12 mouse cellular contexts compared by ENCODE assay signal in the genomic region with DNA sequence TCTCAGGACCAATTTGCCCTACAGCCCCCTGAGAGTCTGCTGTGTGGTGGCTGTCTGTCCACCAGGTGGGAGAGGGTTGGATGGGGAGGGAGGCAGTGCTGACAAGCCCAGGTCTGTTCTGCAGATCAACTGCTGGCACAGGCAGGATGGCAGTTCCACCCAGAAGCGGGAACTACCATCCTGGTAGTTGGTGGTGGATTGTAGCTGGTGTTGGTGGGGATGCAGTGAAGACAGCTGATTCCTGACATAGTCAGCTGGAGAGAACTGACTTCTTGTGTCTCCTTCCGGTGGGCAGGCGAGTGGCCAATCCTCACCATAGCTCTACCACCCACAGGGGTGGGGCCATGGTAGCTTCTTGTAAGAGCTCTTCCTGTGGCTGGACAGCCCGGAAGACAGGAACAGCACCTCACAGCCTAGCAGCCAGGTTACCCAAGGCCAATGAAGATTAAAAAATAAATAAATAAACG. TPM values are rescaled to one million over a fixed set of nuclear protein-coding genes. Genes with fewer than 3 reads are reported as not detected.
DNase-seq lines count a peak whose midpoint lies in the region; ATAC-seq and TF ChIP-seq lines count a peak whose summit lies in the region.
"Had no signal": no experiment of that assay in that cellular context is flagged by ENCODE, and none has a peak within 500 bp of the region (broad histone marks: within the 10 kb centered on the region; RNA-seq: fewer than 3 reads in every experiment).

No protein-coding gene starts in this region.

- no peaks in the 10 kb centered on the region for H3K36me3 ChIP-seq in CH12.LX (replicated peaks in 1 of 2; ENCODE audit: control insufficient read depth in 1 of 2, insufficient read depth in 1 of 2, low read length in 1 of 2)
- no peaks in the 10 kb centered on the region for H3K36me3 ChIP-seq in liver, embryonic 13.5 days
- H3K36me3 ChIP-seq in kidney, embryonic 16.5 days (ENCODE audit: insufficient read depth, low read length): no peaks in the 10 kb centered on the region
- H3K36me3 ChIP-seq: embryonic facial prominence, embryonic 12.5 days; limb, embryonic 10.5 days; neural tube, embryonic 13.5 days had no signal

- no peak for TF ChIP-seq EP300 in CH12.LX (IDR thresholded peaks at IDR 0.05; ENCODE audit: low read length)

- ATAC-seq in liver, embryonic 13.5 days (ENCODE audit: low read depth): peak; percentile 83
- no peak for ATAC-seq in kidney, embryonic 16.5 days (ENCODE audit: low FRiP score, low TSS enrichment)

- peak overlapping the region in 2 of 3 experiments; percentile 47 to 48 for H3K4me3 ChIP-seq in CH12.LX (replicated peaks in 1 of 3; ENCODE audit: low read depth in 2 of 3, low read length in 2 of 3, poor library complexity in 1 of 3)
- peak overlapping the region; percentile 10; the same call in 1 of the 2 replicates for H3K4me3 ChIP-seq in liver, embryonic 13.5 days (replicated peaks)
- H3K4me3 ChIP-seq in kidney, embryonic 16.5 days (ENCODE audit: low read length): no peak overlapping the region
- H3K4me3 ChIP-seq: embryonic facial prominence, embryonic 12.5 days; limb, embryonic 10.5 days; neural tube, embryonic 13.5 days had no signal

- H3K9me3 ChIP-seq in CH12.LX (replicated peaks; ENCODE audit: low read length): no peaks in the 10 kb centered on the region
- no peaks in the 10 kb centered on the region for H3K9me3 ChIP-seq in liver, embryonic 13.5 days (replicated peaks)
- no peaks in the 10 kb centered on the region for H3K9me3 ChIP-seq in kidney, embryonic 16.5 days (ENCODE audit: low read length)
- H3K9me3 ChIP-seq: embryonic facial prominence, embryonic 12.5 days; limb, embryonic 10.5 days; neural tube, embryonic 13.5 days had no signal

- peak overlapping the region; percentile 86; the same call in 1 of the 2 replicates for H3K9ac ChIP-seq in CH12.LX (ENCODE audit: insufficient read depth, low read depth)
- peak overlapping the region; percentile 22; the same call in 1 of the 2 replicates for H3K9ac ChIP-seq in liver, embryonic 13.5 days
- no peak overlapping the region for H3K9ac ChIP-seq in kidney, embryonic 16.5 days (replicated peaks; ENCODE audit: low read length)
- H3K9ac ChIP-seq: embryonic facial prominence, embryonic 12.5 days; neural tube, embryonic 13.5 days had no signal

- TF ChIP-seq RAD21 in CH12.LX (IDR thresholded peaks at IDR 0.05; ENCODE audit: low read depth, low read length): no peak

- intact Hi-C loops in left cerebral cortex, postnatal 10 days (cut with DNase I): no loop called here

- no peak for TF ChIP-seq CTCF in CH12.LX (conservative IDR thresholded peaks at IDR 0.05 in 1 of 2, IDR thresholded peaks at IDR 0.05 in 1 of 2; ENCODE audit: low read depth in 2 of 2, low read length in 2 of 2)

- peak; percentile 79 for TF ChIP-seq POLR2A in CH12.LX (IDR thresholded peaks at IDR 0.05; ENCODE audit: low read depth, low read length)

- no peaks in the 10 kb centered on the region for H3K27me3 ChIP-seq in CH12.LX (replicated peaks)
- no peaks in the 10 kb centered on the region for H3K27me3 ChIP-seq in liver, embryonic 13.5 days
- no peaks in the 10 kb centered on the region for H3K27me3 ChIP-seq in kidney, embryonic 16.5 days (ENCODE audit: insufficient read depth, low read length)
- H3K27me3 ChIP-seq: embryonic facial prominence, embryonic 12.5 days; neural tube, embryonic 13.5 days had no signal

- WGBS in liver, embryonic 13.5 days (ENCODE audit: insufficient replicate concordance): 24% methylated on average over 5 of the region's 5 CpGs
- 76% methylated on average over 5 of the region's 5 CpGs for WGBS in kidney, embryonic 16.5 days

- H3K4me2 ChIP-seq in CH12.LX (ENCODE audit: insufficient read depth, low read depth, poor library complexity, severe bottlenecking): peak overlapping the region; percentile 39
- peak overlapping the region; percentile 45 for H3K4me2 ChIP-seq in liver, embryonic 13.5 days
- no peak overlapping the region for H3K4me2 ChIP-seq in kidney, embryonic 16.5 days (replicated peaks; ENCODE audit: low read depth, low read length)
- H3K4me2 ChIP-seq: embryonic facial prominence, embryonic 12.5 days; neural tube, embryonic 13.5 days had no signal

- dilution Hi-C loops in CH12.LX (cut with MboI; ENCODE audit: extremely low pct_ligation_motif_present, extremely low pct_unique_long_range_greater_than_20kb, low sequenced_read_pairs): no loop called here

- in situ Hi-C loops in CH12.LX (cut with MboI; ENCODE audit: low pct_ligation_motif_present, low pct_unique_long_range_greater_than_20kb, low sequenced_read_pairs): no loop called here

- peak overlapping the region; percentile 88 for H3K27ac ChIP-seq in CH12.LX (ENCODE audit: insufficient read depth, low read depth)
- peak overlapping the region; percentile 74 for H3K27ac ChIP-seq in liver, embryonic 13.5 days
- H3K27ac ChIP-seq in kidney, embryonic 16.5 days (ENCODE audit: low read length): no peak overlapping the region
- H3K27ac ChIP-seq: embryonic facial prominence, embryonic 12.5 days; limb, embryonic 10.5 days; neural tube, embryonic 13.5 days had no signal

- no peaks in the 10 kb centered on the region for H3K79me2 ChIP-seq in CH12.LX (replicated peaks; ENCODE audit: control insufficient read depth, extremely low read depth, insufficient read depth, poor library complexity, severe bottlenecking)

- DNase-seq in 3134 (ENCODE audit: extremely low read depth, insufficient read length, low spot score) (peak; percentile 19), CH12.LX (ENCODE audit: extremely low read depth) (no peak)
- no peak for DNase-seq in liver, embryonic 13.5 days
- DNase-seq in spleen, adult 12 weeks (ENCODE audit: low spot score): peak; percentile 52
- DNase-seq in left cerebral cortex, postnatal 10 days (ENCODE audit: extremely low spot score in 1 of 2, low spot score in 2 of 2): no peak
- DNase-seq in right cerebral cortex, adult 18-20 months: no peak
- no peak for DNase-seq in left cerebral cortex, adult 11 months (ENCODE audit: low spot score)
- DNase-seq: right cerebral cortex, postnatal 4 days had no signal

- peaks cover 15 to 39% of the 10 kb centered on the region in 2 experiments for H3K4me1 ChIP-seq in CH12.LX (ENCODE audit: control insufficient read depth in 1 of 2, insufficient read depth in 2 of 2)
- H3K4me1 ChIP-seq in liver, embryonic 13.5 days (replicated peaks): peaks cover 17% of the 10 kb centered on the region
- no peaks in the 10 kb centered on the region for H3K4me1 ChIP-seq in kidney, embryonic 16.5 days (ENCODE audit: insufficient read depth, low read length)
- H3K4me1 ChIP-seq: embryonic facial prominence, embryonic 12.5 days; limb, embryonic 10.5 days; neural tube, embryonic 13.5 days had no signal

TF ChIP-seq in CH12.LX, 34 proteins besides CTCF, POLR2A, EP300 and RAD21:
- peak; percentile 61 for TF ChIP-seq CHD1 (IDR thresholded peaks at IDR 0.05; ENCODE audit: low read depth, low read length)
- TF ChIP-seq TCF12 (IDR thresholded peaks at IDR 0.05; ENCODE audit: low read depth, low read length): peak; percentile 54; the same call in 1 of the 2 replicates
- peak; percentile 63 for TF ChIP-seq HCFC1 (IDR thresholded peaks at IDR 0.05; ENCODE audit: low read depth, low read length)
- TF ChIP-seq JUND (conservative IDR thresholded peaks at IDR 0.05; ENCODE audit: low read depth, low read length): no peak
- peak; percentile 41; the same call in 1 of the 2 replicates for TF ChIP-seq ZMIZ1 (IDR thresholded peaks at IDR 0.05; ENCODE audit: low read depth, low read length)
- peak; percentile 91 for TF ChIP-seq ELF1 (IDR thresholded peaks at IDR 0.05; ENCODE audit: low read depth, low read length)
- no peak for TF ChIP-seq MEF2A (IDR thresholded peaks at IDR 0.05; ENCODE audit: borderline replicate concordance, low read depth, low read length)
- TF ChIP-seq POLR2AphosphoS2 (IDR thresholded peaks at IDR 0.05; ENCODE audit: low read depth, low read length): no peak
- TF ChIP-seq NRF1 (IDR thresholded peaks at IDR 0.05; ENCODE audit: low read depth, low read length): no peak
- TF ChIP-seq ETS1 (conservative IDR thresholded peaks at IDR 0.05; ENCODE audit: low read depth, low read length): peak; percentile 51; the same call in 1 of the 2 replicates
- TF ChIP-seq IRF4 (IDR thresholded peaks at IDR 0.05; ENCODE audit: low read depth, low read length): peak; percentile 29; the same call in 1 of the 2 replicates
- no peak for TF ChIP-seq MAZ (IDR thresholded peaks at IDR 0.05; ENCODE audit: low read depth, low read length)
- peak; percentile 85 for TF ChIP-seq TBP (conservative IDR thresholded peaks at IDR 0.05; ENCODE audit: low read depth, low read length)
- TF ChIP-seq CHD2 (IDR thresholded peaks at IDR 0.05; ENCODE audit: low read length): no peak
- TF ChIP-seq KAT2A (IDR thresholded peaks at IDR 0.05; ENCODE audit: insufficient replicate concordance, low read length): no peak
- peak; percentile 89 for TF ChIP-seq SIN3A (IDR thresholded peaks at IDR 0.05; ENCODE audit: low read length)
- TF ChIP-seq NELFE (IDR thresholded peaks at IDR 0.05; ENCODE audit: low read depth, low read length): peak; percentile 66
- TF ChIP-seq ZKSCAN1 (IDR thresholded peaks at IDR 0.05; ENCODE audit: borderline replicate concordance, low read depth, low read length): no peak

RNA-seq across cellular contexts. Expression of a gene that starts 16.5 kb away (rescaled TPM):
- 67.1 and 85.9 TPM in 2 replicates for total RNA-seq in CH12.LX (2012; rRNA removed)
- total RNA-seq in CH12.LX (2014; rRNA removed): 145 and 150 TPM in 2 replicates
- polyA plus RNA-seq in CH12.LX (2012; ENCODE audit: insufficient read length, low read depth): 163 and 167 TPM in 2 replicates
- 93.6 and 119 TPM in 2 replicates for polyA plus RNA-seq in liver, embryonic 13.5 days (2015; fragmentation: Nextera tagmentation; extraction: Ambion mirVana)
- total RNA-seq in left cerebral cortex, postnatal 10 days (2021): 10 to 100 TPM; 85.1 to 87.1 TPM
- 130 and 138 TPM in 2 replicates for polyA plus RNA-seq in kidney, embryonic 16.5 days (2015; fragmentation: Nextera tagmentation; extraction: Ambion mirVana)

RNA-seq across cellular contexts. Expression of a gene that starts 26.3 kb away (rescaled TPM):
- total RNA-seq in CH12.LX (2012; rRNA removed): 33.9 and 42.6 TPM in 2 replicates
- 67.0 and 70.9 TPM in 2 replicates for total RNA-seq in CH12.LX (2014; rRNA removed)
- 52.2 and 52.4 TPM in 2 replicates for polyA plus RNA-seq in CH12.LX (2012; ENCODE audit: insufficient read length, low read depth)
- polyA plus RNA-seq in liver, embryonic 13.5 days (2015; fragmentation: Nextera tagmentation; extraction: Ambion mirVana): 26.2 and 30.0 TPM in 2 replicates
- total RNA-seq in left cerebral cortex, postnatal 10 days (2021): 10 to 100 TPM; 23.3 to 24.5 TPM
- polyA plus RNA-seq in kidney, embryonic 16.5 days (2015; fragmentation: Nextera tagmentation; extraction: Ambion mirVana): 49.3 and 54.0 TPM in 2 replicates

RNA-seq across cellular contexts. Expression of a gene that starts 26.4 kb away (rescaled TPM):
- 1.1 and 1.2 TPM in 2 replicates for total RNA-seq in CH12.LX (2012; rRNA removed)
- 1.3 and 1.6 TPM in 2 replicates for total RNA-seq in CH12.LX (2014; rRNA removed)
- polyA plus RNA-seq in CH12.LX (2012; ENCODE audit: insufficient read length, low read depth): 1.4 and 1.5 TPM in 2 replicates
- polyA plus RNA-seq in liver, embryonic 13.5 days (2015; fragmentation: Nextera tagmentation; extraction: Ambion mirVana): 0.50 and 0.60 TPM in 2 replicates
- 1 to 10 TPM; 2.7 to 2.9 TPM for total RNA-seq in left cerebral cortex, postnatal 10 days (2021)
- polyA plus RNA-seq in kidney, embryonic 16.5 days (2015; fragmentation: Nextera tagmentation; extraction: Ambion mirVana): 1.1 and 1.4 TPM in 2 replicates

Comparison
In these comparisons a context has a peak if more than half of its experiments do, and no peak if none do; other contexts are left out.
1. DNase-seq: peak in 3134 (single experiment) and spleen, adult 12 weeks (single experiment); none in CH12.LX (single experiment), liver, embryonic 13.5 days (single experiment), left cerebral cortex, postnatal 10 days (0 of 2), right cerebral cortex, adult 18-20 months (single experiment) and left cerebral cortex, adult 11 months (single experiment).